Mouse (Mus musculus) urinary bladder, postnatal 14 days (tissue): ENCODE measurements around the gene Rnf166.
A peak's percentile ranks its signal among the peaks of the same experiment; 100 is the strongest.

Experiments
- DNase-seq: peaks from one replicate; pipeline ENCODE4 v3.0.0; 2021; ENCODE audit warnings: low spot score

Rnf166 gene

GRCm38 (mm10) chr8:122439336-122439735, 36.5 kb downstream of the Rnf166 start:
- DNase-seq: no peak

GRCm38 (mm10) chr8:122437708-122438331, 38.0 kb downstream of the Rnf166 start:
- DNase-seq: no peak

DNA sequence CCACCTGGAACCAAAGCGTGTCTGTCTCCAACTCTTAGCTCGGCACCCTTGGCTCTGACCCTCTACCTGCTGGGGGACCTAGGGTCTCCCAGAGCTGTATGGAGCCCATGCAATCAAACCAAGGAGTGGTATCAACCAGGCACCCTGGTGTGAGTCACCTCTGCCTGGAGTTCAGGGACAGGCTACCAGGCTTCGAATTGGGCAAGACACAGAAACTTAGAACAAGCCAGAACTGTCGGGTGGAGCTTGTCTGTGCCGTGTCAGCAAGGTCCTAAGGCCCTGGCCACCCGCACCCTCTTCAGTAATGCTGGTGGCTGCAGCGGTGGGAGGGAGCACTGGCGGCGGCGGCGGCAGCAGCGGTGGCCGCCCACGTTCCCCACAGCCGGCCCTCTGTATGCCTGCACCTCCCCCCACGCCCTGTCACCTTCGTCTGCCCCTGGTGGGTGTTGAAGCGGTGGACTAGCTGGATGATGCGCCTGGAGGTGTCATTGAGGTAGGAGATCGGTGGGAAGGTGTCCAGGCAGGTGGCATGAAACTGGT, 39.2 kb downstream of the Rnf166 start:
- no peak for DNase-seq

DNA sequence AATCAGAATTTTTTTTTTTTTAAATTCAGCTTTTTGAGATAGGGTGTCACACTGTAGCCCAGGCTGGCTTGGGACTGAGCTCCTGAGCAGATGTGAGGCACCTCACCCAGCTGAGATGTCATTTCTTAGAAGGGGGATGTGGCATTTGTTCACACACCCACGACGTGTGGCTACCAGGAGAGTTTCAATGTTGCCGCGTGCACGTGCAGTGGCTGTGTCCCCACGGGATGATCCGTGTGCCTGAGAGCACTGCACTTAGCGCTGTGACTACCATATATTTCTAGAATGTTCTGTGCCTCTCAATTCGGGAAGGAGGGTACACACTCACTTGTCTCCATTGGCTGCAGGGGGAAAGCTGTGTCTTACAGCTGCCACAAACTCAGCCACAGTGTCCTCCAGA, 39.7 kb downstream of the Rnf166 start:
- no peak for DNase-seq

DNA sequence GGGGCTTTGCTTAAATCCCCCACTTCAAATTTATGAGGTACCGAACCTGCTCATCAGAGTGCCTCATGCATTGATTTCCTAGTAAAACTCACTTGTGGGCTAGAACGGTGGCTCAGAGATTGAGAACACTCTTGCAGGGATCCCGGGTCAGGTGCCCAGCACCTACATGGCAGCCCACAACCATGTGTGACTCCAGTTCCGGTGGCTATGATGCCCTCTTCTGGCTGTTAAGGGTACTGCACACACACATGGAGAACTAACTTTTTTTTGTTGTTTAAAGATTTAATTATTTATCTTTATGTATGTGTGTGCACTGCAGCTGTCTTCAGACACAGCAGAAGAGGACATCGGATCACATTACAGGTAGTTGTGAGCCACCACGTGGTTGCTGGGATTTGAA, 40.5 kb downstream of the Rnf166 start:
- DNase-seq: no peak

- DNase-seq: no peak
Measured at GRCm38 (mm10) chr8:122433269-122433905, 42.5 kb downstream of the Rnf166 start.

DNA sequence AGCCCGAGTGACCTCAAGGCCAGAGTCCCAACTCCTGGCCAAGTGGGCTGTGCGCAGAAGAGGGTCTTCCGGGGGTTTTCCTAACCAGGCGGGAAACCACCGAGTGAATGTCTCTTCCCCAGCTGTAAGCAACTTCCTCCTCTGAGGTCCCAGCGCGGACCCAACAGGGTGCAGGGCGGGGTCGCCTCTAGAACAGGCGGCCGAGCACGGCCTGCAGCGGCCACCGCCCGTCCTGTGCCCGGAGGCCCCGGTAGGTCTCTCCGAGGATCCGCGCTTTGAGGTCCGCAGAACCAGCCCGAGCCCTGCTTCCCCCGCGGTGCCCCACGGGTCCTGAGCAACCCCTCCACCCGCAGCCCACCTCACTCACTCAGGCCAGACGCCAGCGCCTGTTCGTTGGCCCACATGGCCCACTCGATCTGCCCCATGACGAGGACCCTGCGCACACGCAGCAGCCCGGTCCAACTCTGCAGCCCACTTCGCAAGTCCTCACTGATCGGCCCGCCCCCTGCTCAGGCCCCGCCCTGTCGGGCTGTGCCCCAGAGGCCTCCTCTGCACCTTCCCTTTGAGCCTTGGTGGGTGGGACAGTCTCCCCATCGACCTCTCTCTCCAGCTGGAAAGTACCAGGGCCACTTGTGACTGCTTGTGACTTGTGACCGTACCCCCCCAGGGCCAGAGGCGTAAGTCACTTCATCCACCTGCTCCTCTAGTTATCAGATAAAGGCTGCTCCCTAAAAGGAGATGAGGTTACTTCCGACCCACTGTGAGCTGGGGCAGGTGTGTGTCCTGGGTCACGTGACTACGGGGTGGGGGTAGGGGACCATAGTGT, 43.2 kb downstream of the Rnf166 start, which contains the start of gene Cyba:
Gene Cyba (minus strand): TSS at position 488 of the 826 bp plus-strand sequence.
- DNase-seq: peak; percentile 75

DNA sequence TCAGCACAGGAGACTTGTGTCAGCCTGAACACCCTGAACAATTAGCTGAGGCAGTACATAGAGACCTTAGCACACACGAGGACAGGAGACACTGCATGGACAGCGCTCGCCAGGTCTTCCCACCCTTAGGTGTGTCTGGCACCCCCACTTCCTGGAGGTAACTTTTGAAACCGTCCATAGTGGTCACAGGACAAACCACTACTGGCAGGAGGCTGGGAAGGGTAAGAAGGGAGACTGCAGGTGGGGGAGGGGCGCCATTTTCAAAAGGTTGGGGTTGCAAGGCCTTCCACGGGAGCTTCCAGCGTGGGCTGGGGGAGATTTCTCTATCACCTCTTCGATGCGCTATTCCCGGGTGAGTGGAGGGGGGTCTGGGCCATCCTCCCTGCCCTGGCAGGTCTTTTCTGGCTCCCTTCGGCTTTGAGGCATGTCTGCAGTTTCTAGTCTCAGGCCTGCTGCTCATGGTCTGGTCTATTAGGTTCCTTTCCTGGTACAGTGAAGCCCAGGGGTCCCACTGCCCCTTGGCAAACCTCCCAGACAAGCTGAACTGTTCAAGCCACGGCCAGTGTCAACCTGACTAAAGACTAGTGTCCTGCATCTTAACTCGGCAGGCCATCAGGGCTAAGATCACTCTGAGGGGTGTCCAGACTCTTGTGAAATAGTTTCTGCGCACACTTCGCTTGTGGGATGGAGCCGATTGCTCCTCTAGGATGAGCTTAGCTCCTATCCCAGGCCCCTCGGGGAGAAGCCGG, 44.0 kb downstream of the Rnf166 start:
- no peak for DNase-seq

- DNase-seq: no peak
Measured at GRCm38 (mm10) chr8:122430646-122431045, 45.2 kb downstream of the Rnf166 start.

GRCm38 (mm10) chr8:122430058-122430636, 45.7 kb downstream of the Rnf166 start:
- no peak for DNase-seq

- DNase-seq: no peak
Measured at GRCm38 (mm10) chr8:122428163-122428562, 47.7 kb downstream of the Rnf166 start.

DNA sequence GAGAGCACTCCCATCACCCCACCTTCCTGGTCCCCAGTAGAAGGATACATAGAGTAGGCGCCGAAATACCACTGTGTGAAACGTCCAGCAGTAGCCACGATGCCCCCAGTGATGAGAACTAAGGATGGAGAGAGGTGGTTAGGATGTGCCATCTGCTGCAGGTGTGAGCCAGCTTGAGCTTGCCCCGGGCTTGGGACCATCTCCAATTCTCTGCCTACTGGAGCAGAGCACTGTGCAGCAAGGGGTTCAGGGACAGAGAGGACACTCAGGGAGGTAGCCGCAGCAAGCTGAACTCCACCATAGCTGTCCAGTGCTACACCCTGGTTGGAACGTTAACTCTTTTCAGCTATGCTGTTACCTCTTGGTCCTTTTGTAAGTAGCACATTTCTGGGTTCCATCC, 48.3 kb downstream of the Rnf166 start:
- no peak for DNase-seq

- DNase-seq: no peak
Measured at GRCm38 (mm10) chr8:122426145-122426544, 49.7 kb downstream of the Rnf166 start.

GRCm38 (mm10) chr8:122423659-122424058, 52.2 kb downstream of the Rnf166 start:
- no peak for DNase-seq

DNA sequence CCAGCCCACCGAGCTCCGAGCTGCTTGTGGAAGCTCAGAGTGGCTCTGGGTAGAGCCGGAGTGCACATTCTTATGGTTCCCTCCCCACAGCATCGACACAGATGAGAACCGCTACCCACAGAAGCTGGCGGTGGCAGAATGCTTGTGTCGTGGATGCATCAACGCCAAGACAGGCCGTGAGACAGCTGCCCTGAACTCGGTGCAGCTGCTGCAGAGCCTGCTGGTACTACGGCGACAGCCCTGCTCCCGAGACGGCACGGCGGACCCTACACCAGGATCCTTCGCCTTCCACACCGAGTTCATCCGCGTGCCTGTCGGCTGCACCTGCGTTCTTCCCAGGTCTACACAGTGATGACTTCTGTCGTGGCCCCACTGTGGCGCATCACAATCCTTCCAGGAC, 52.6 kb downstream of the Rnf166 start:
- DNase-seq: no peak

DNA sequence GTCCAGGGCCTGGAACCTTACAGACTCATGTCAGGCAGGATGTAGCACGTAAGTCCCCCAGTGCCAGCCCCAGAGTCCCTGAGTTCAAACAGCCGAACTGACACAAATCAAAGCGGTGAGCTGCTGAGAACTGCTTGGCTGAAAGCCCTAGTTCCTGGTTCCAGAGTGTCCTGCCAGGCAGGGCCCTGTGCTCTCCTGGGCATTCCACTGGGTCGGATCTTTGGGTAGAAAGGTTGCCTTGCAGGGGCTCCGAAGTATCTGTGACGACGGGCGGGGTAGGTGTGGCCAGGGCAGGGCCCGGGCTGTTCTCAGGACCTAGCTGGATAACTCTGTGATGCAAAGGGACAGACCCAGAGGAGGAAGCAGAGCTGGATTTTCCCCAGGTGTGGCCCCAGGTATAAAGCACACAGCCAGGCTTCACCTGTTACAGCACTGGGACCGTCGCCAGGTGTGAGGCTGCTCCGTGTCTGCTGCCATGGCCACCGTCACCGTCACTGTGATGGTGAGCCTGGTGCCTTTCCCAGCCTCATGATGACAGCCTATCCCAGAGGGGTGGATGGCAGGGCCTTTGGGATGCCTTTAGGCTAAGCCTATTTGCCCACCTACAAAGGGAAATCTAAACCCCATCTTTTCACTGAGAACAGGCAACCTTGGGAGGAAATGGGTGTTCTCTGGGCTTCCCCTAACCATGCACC, 54.3 kb downstream of the Rnf166 start, which contains the start of gene Il17c:
Gene Il17c (plus strand): TSS at position 645 of the 695 bp plus-strand sequence.
- DNase-seq: peak; percentile 37

DNA sequence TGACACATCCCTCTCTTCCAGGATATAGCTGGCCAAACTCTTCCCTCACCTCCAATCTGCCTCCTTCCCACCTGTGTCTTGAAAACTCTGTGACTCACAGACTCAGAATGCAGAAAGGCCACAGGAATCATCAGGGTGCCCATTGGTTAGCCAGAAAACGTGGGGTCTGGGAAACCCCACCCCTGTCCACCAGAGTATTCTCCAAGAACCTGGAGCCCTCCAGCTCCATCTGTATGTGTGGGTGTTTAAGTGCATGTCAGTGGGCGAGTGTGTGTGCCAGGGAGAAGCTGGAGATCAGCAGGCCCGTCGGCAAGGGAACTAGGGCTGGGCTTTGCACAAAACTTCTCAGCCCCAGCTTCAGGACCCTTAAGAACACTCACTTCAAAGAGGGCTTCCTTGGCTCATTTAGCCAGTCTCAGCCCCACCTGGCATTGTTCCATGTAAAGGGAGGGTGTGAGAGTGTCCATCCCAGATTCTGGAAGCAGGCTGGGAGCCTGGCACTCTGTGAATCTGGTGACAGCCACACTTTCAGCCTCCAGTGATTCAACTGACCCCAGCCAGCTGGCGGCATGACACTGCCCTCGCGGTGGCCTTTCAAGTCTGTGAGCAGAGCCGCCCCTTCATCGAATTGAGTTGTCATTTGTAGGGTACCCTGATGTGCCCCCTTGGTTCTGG, 55.8 kb downstream of the Rnf166 start:
- no peak for DNase-seq
